Mouse (Mus musculus): ENCODE measurements around the gene Rfx2. TPM values are rescaled to one million over a fixed set of nuclear protein-coding genes. Genes with fewer than 3 reads are reported as not detected.
A peak's percentile ranks its signal among the peaks of the same experiment; 100 is the strongest.

The Rfx2 gene
- polyA plus RNA-seq, 1 experiment from 2014 or later = 3.3 TPM

GRCm38 (mm10) chr17:56793614-56794319 lies 37.0 kb downstream of the Rfx2 start:
- H3K9ac ChIP-seq (ENCODE audit: low read length) = no peak overlapping the region
- no peaks in the 10 kb centered on the region for H3K27me3 ChIP-seq (ENCODE audit: control insufficient read depth, insufficient read depth, low read length)
- no peaks in the 10 kb centered on the region for H3K9me3 ChIP-seq (ENCODE audit: control insufficient read depth, low read length)
- H3K4me3 ChIP-seq (ENCODE audit: low read depth, low read length) = no peak overlapping the region
- H3K27ac ChIP-seq (replicated peaks) = no peak overlapping the region
- H3K4me2 ChIP-seq (replicated peaks; ENCODE audit: low read depth) = no peak overlapping the region
- no peak for TF ChIP-seq CTCF (IDR thresholded peaks at IDR 0.05; ENCODE audit: low read depth)
- no peak for TF ChIP-seq EP300 (optimal IDR thresholded peaks at IDR 0.05)
- 71% methylated on average over 6 of the region's 6 CpGs for WGBS
- no peaks in the 10 kb centered on the region for H3K4me1 ChIP-seq (replicated peaks; ENCODE audit: control insufficient read depth, insufficient read depth)
- no peaks in the 10 kb centered on the region; the same call in 1 of the 2 replicates for H3K36me3 ChIP-seq (ENCODE audit: control insufficient read depth, insufficient read depth, low read length)
- ATAC-seq (ENCODE audit: low FRiP score, low TSS enrichment) = no peak
- DNase-seq (ENCODE audit: low spot score) = no peak

DNA sequence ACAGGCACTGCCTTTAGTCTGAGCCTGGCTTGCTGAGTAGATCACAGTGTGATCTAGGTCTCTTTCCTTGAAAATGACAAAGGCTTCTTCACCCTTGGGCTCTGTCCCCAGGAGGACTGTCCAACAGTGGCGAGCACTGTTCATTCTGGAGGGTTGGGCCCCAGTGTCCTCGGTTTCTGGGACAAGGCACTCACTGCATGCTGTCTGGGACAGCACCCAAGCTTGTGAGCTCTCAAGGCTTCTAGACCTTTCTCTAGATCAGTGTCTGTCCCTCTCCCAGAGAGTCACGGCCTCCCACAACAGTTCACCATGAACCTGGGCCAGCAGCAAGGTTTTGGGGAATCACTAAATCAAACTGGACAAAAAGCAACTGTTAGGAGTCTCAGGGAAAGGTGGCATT lies 38.2 kb downstream of the Rfx2 start:
- TF ChIP-seq CTCF (IDR thresholded peaks at IDR 0.05; ENCODE audit: low read depth) (no peak), EP300 (optimal IDR thresholded peaks at IDR 0.05) (no peak)
- 83% methylated on average over 3 of the region's 3 CpGs for WGBS
- no peak overlapping the region for H3K9ac ChIP-seq (ENCODE audit: low read length)
- no peak overlapping the region for H3K27ac ChIP-seq (replicated peaks)
- no peak overlapping the region for H3K4me2 ChIP-seq (replicated peaks; ENCODE audit: low read depth)
- no peak for DNase-seq (ENCODE audit: low spot score)
- no peaks in the 10 kb centered on the region for H3K27me3 ChIP-seq (ENCODE audit: control insufficient read depth, insufficient read depth, low read length)
- H3K9me3 ChIP-seq (ENCODE audit: control insufficient read depth, low read length) = no peaks in the 10 kb centered on the region
- H3K36me3 ChIP-seq (ENCODE audit: control insufficient read depth, insufficient read depth, low read length) = no peaks in the 10 kb centered on the region
- ATAC-seq (ENCODE audit: low FRiP score, low TSS enrichment) = no peak
- no peaks in the 10 kb centered on the region for H3K4me1 ChIP-seq (replicated peaks; ENCODE audit: control insufficient read depth, insufficient read depth)
- no peak overlapping the region for H3K4me3 ChIP-seq (ENCODE audit: low read depth, low read length)

DNA sequence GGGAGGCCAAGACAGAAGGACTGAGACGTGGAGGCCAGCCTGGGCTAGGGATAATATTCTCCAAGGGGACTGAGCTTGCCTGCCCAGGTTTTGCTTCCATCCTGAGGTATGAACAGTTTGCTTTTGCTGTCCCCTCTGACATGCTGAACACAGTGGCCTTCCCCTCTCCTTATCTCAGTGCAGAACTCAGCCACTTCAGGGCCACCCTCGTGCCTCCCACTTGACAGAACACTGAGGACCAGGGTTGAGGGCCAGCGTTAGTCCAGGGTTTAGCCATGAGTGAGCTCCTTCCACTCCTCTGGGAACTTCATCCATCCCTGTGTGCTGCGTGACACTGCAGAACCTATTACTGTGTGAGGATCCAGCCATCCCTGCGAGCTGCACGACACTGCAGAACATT lies 41.5 kb downstream of the Rfx2 start:
- no peaks in the 10 kb centered on the region for H3K4me1 ChIP-seq (replicated peaks; ENCODE audit: control insufficient read depth, insufficient read depth)
- H3K4me2 ChIP-seq (replicated peaks; ENCODE audit: low read depth) = no peak overlapping the region
- no peak overlapping the region for H3K4me3 ChIP-seq (ENCODE audit: low read depth, low read length)
- H3K27me3 ChIP-seq (ENCODE audit: control insufficient read depth, insufficient read depth, low read length) = no peaks in the 10 kb centered on the region
- DNase-seq (ENCODE audit: low spot score) (no peak), ATAC-seq (ENCODE audit: low FRiP score, low TSS enrichment) (no peak)
- no peak overlapping the region for H3K9ac ChIP-seq (ENCODE audit: low read length)
- no peak overlapping the region for H3K27ac ChIP-seq (replicated peaks)
- 84% methylated on average over 6 of the region's 6 CpGs for WGBS
- TF ChIP-seq CTCF (IDR thresholded peaks at IDR 0.05; ENCODE audit: low read depth) (no peak), EP300 (optimal IDR thresholded peaks at IDR 0.05) (no peak)
- H3K36me3 ChIP-seq (ENCODE audit: control insufficient read depth, insufficient read depth, low read length) = no peaks in the 10 kb centered on the region
- no peaks in the 10 kb centered on the region for H3K9me3 ChIP-seq (ENCODE audit: control insufficient read depth, low read length)

GRCm38 (mm10) chr17:56788886-56789285 lies 41.9 kb downstream of the Rfx2 start:
- 52% methylated on average over 3 of the region's 3 CpGs for WGBS
- H3K4me1 ChIP-seq (replicated peaks; ENCODE audit: control insufficient read depth, insufficient read depth) = no peaks in the 10 kb centered on the region
- TF ChIP-seq CTCF (IDR thresholded peaks at IDR 0.05; ENCODE audit: low read depth) = no peak

GRCm38 (mm10) chr17:56780291-56780978 lies 50.4 kb downstream of the Rfx2 start:
- no peak overlapping the region for H3K27ac ChIP-seq (replicated peaks)
- H3K36me3 ChIP-seq (ENCODE audit: control insufficient read depth, insufficient read depth, low read length) = peaks cover 6% of the 10 kb centered on the region; the same call in 1 of the 2 replicates
- no peak for DNase-seq (ENCODE audit: low spot score)
- WGBS = 70% methylated on average over 13 of the region's 13 CpGs
- H3K4me2 ChIP-seq (replicated peaks; ENCODE audit: low read depth) = no peak overlapping the region
- no peak overlapping the region for H3K9ac ChIP-seq (ENCODE audit: low read length)
- no peaks in the 10 kb centered on the region for H3K9me3 ChIP-seq (ENCODE audit: control insufficient read depth, low read length)
- TF ChIP-seq CTCF (IDR thresholded peaks at IDR 0.05; ENCODE audit: low read depth) (no peak), EP300 (optimal IDR thresholded peaks at IDR 0.05) (no peak)
- no peak overlapping the region for H3K4me3 ChIP-seq (ENCODE audit: low read depth, low read length)
- no peak for ATAC-seq (ENCODE audit: low FRiP score, low TSS enrichment)
- no peaks in the 10 kb centered on the region for H3K27me3 ChIP-seq (ENCODE audit: control insufficient read depth, insufficient read depth, low read length)
- no peaks in the 10 kb centered on the region for H3K4me1 ChIP-seq (replicated peaks; ENCODE audit: control insufficient read depth, insufficient read depth)

More at GRCm38 (mm10) chr17:56788886-56789285, 41.9 kb downstream of the Rfx2 start:
- no peaks in the 10 kb centered on the region for H3K27me3 ChIP-seq (ENCODE audit: control insufficient read depth, insufficient read depth, low read length)
- no peaks in the 10 kb centered on the region for H3K9me3 ChIP-seq (ENCODE audit: control insufficient read depth, low read length)
- H3K27ac ChIP-seq (replicated peaks) = no peak overlapping the region
- ATAC-seq (ENCODE audit: low FRiP score, low TSS enrichment) (peak; percentile 34; the same call in 1 of the 2 replicates), DNase-seq (ENCODE audit: low spot score) (no peak)
- H3K36me3 ChIP-seq (ENCODE audit: control insufficient read depth, insufficient read depth, low read length) = no peaks in the 10 kb centered on the region
- no peak overlapping the region for H3K9ac ChIP-seq (ENCODE audit: low read length)
- H3K4me2 ChIP-seq (replicated peaks; ENCODE audit: low read depth) = no peak overlapping the region
- no peak overlapping the region for H3K4me3 ChIP-seq (ENCODE audit: low read depth, low read length)
